Mouse (Mus musculus) MEL (cell line): ENCODE data around the gene Esrp2. TPM values are rescaled to one million over a fixed set of nuclear protein-coding genes. Genes with fewer than 3 reads are reported as not detected.

Source experiments
- DNase-seq: peaks from one replicate; pipeline ENCODE4 v3.0.0; 2011; ENCODE audit warnings: low read depth, low spot score
- H3K27ac ChIP-seq: 2 replicates; pipeline ENCODE4 v1.5.1; 2012; ENCODE audit warnings: low read depth, mild to moderate bottlenecking, control low read depth, low read length, moderate library complexity; ENCODE audit not compliant: control insufficient read depth
- H3K27me3 ChIP-seq, 2 experiments: fragments of 150-350 bp in 1 of 2; sonication (generic) in 1 of 2; 2 replicates each; pipeline ENCODE4 v1.6.1; 2012; ENCODE audit warnings: low read length in 2 of 2, mild to moderate bottlenecking in 2 of 2, improper control_type of control experiment in 1 of 2, moderate library complexity in 1 of 2; ENCODE audit not compliant: insufficient read depth in 2 of 2, control insufficient read depth in 1 of 2
- H3K36me3 ChIP-seq, 2 experiments: 2 replicates each; pipeline ENCODE4 v1.6.1; 2012 to 2014; ENCODE audit warnings: low read length in 2 of 2, improper control_type of control experiment in 1 of 2, inconsistent platforms in 1 of 2, mild to moderate bottlenecking in 1 of 2; ENCODE audit not compliant: insufficient read depth in 2 of 2, control insufficient read depth in 1 of 2
- H3K4me1 ChIP-seq, 2 experiments: fragments of 150-350 bp in 1 of 2; sonication (generic) in 1 of 2; 2 replicates each; pipeline ENCODE4 v1.6.1; 2012; ENCODE audit warnings: low read length in 2 of 2, improper control_type of control experiment in 1 of 2, mild to moderate bottlenecking in 1 of 2; ENCODE audit not compliant: insufficient read depth in 2 of 2, control insufficient read depth in 1 of 2
- H3K4me3 ChIP-seq, 2 experiments: fragments of 150-350 bp in 1 of 2; sonication (generic) in 1 of 2; 2 replicates each; pipeline ENCODE4 v1.5.1; 2012; ENCODE audit warnings: low read depth in 2 of 2, low read length in 2 of 2, mild to moderate bottlenecking in 2 of 2, moderate library complexity in 2 of 2, control low read depth in 1 of 2, improper control_type of control experiment in 1 of 2; ENCODE audit not compliant: control insufficient read depth in 1 of 2, insufficient read depth in 1 of 2
- H3K79me2 ChIP-seq: 2 replicates; pipeline ENCODE4 v1.6.1; 2012; ENCODE audit warnings: mild to moderate bottlenecking, low read length, moderate library complexity; ENCODE audit not compliant: control insufficient read depth, poor library complexity, insufficient read depth
- H3K9ac ChIP-seq: 2 replicates; pipeline ENCODE4 v1.6.1; 2012; ENCODE audit warnings: low read depth, mild to moderate bottlenecking, control low read depth, low read length, moderate library complexity; ENCODE audit not compliant: control insufficient read depth, poor library complexity, severe bottlenecking
- H3K9me3 ChIP-seq: fragments of 150-350 bp; sonication (generic); replicated peaks from 2 replicates; pipeline ENCODE4 v1.6.1; 2012; ENCODE audit warnings: mild to moderate bottlenecking, low read length, improper control_type of control experiment, moderate library complexity; ENCODE audit not compliant: insufficient read depth
- E2F4 ChIP-seq: IDR thresholded peaks from 2 replicates; pipeline ENCODE4 v1.6.1; 2011; ENCODE audit warnings: low read depth, low read length, improper control_type of control experiment, borderline replicate concordance
- ELF1 ChIP-seq: IDR thresholded peaks from 2 replicates; pipeline ENCODE4 v1.6.1; 2014; ENCODE audit warnings: low read depth, mild to moderate bottlenecking, inconsistent platforms, low read length, improper control_type of control experiment, moderate library complexity
- EP300 ChIP-seq, 2 experiments: IDR thresholded peaks; 2 replicates each; pipeline ENCODE4 v1.6.1; 2011; ENCODE audit warnings: improper control_type of control experiment in 2 of 2, low read length in 2 of 2, low read depth in 1 of 2, mild to moderate bottlenecking in 1 of 2
- GABPA ChIP-seq: IDR thresholded peaks from 2 replicates; pipeline ENCODE4 v1.6.1; 2012; ENCODE audit warnings: low read depth, mild to moderate bottlenecking, inconsistent platforms, low read length, improper control_type of control experiment, moderate library complexity
- GATA1 ChIP-seq: IDR thresholded peaks from 2 replicates; pipeline ENCODE4 v1.6.1; 2011; ENCODE audit warnings: low read depth, low read length, improper control_type of control experiment
- HCFC1 ChIP-seq: IDR thresholded peaks from 2 replicates; pipeline ENCODE4 v1.6.1; 2012; ENCODE audit warnings: low read depth, mild to moderate bottlenecking, inconsistent platforms, low read length, improper control_type of control experiment, moderate library complexity
- JUND ChIP-seq: IDR thresholded peaks from 2 replicates; pipeline ENCODE4 v1.6.1; 2011; ENCODE audit warnings: low read depth, mild to moderate bottlenecking, improper control_type of control experiment, low read length
- KAT2A ChIP-seq: conservative IDR thresholded peaks from 2 replicates; pipeline ENCODE4 v1.6.1; 2012; ENCODE audit warnings: low read depth, low read length, improper control_type of control experiment, inconsistent platforms
- MAFK ChIP-seq: IDR thresholded peaks from 2 replicates; pipeline ENCODE4 v1.6.1; 2011; ENCODE audit warnings: low read depth, mild to moderate bottlenecking, low read length, improper control_type of control experiment, borderline replicate concordance
- MAX ChIP-seq: IDR thresholded peaks from 2 replicates; pipeline ENCODE4 v1.6.1; 2011; ENCODE audit warnings: low read length, improper control_type of control experiment
- MEF2A ChIP-seq: IDR thresholded peaks from 2 replicates; pipeline ENCODE4 v1.6.1; 2014; ENCODE audit warnings: low read depth, mild to moderate bottlenecking, inconsistent platforms, low read length, improper control_type of control experiment; ENCODE audit not compliant: poor library complexity, insufficient replicate concordance, severe bottlenecking; ENCODE audit errors: extremely low read depth
- MXI1 ChIP-seq: IDR thresholded peaks from 2 replicates; pipeline ENCODE4 v1.6.1; 2011; ENCODE audit warnings: mild to moderate bottlenecking, low read depth, low read length, improper control_type of control experiment
- NRF1 ChIP-seq: IDR thresholded peaks from 2 replicates; pipeline ENCODE4 v1.6.1; 2014; ENCODE audit warnings: low read depth, mild to moderate bottlenecking, inconsistent platforms, low read length, improper control_type of control experiment, moderate library complexity; ENCODE audit not compliant: poor library complexity, insufficient read depth, severe bottlenecking
- POLR2A ChIP-seq, 2 experiments: IDR thresholded peaks; 2 replicates each; pipeline ENCODE4 v1.6.1; 2011 to 2012; ENCODE audit warnings: low read length in 2 of 2, mild to moderate bottlenecking in 2 of 2, control low read depth in 1 of 2, improper control_type of control experiment in 1 of 2, low read depth in 1 of 2, moderate library complexity in 1 of 2; ENCODE audit not compliant: control insufficient read depth in 1 of 2, insufficient read depth in 1 of 2, poor library complexity in 1 of 2
- POLR2AphosphoS2 ChIP-seq: IDR thresholded peaks from 2 replicates; pipeline ENCODE4 v1.6.1; 2011; ENCODE audit warnings: low read length, improper control_type of control experiment
- RAD21 ChIP-seq: IDR thresholded peaks from 2 replicates; pipeline ENCODE4 v1.6.1; 2011; ENCODE audit warnings: mild to moderate bottlenecking, low read depth, low read length, improper control_type of control experiment
- RCOR1 ChIP-seq: IDR thresholded peaks from 2 replicates; pipeline ENCODE4 v1.6.1; 2012; ENCODE audit warnings: low read depth, mild to moderate bottlenecking, inconsistent platforms, low read length, improper control_type of control experiment
- TBP ChIP-seq: IDR thresholded peaks from 2 replicates; pipeline ENCODE4 v1.8.0; 2011; ENCODE audit warnings: low read depth, low read length, improper control_type of control experiment
- TCF12 ChIP-seq: IDR thresholded peaks from 2 replicates; pipeline ENCODE4 v1.6.1; 2014; ENCODE audit warnings: low read depth, mild to moderate bottlenecking, inconsistent platforms, low read length, improper control_type of control experiment, moderate library complexity
- UBTF ChIP-seq: IDR thresholded peaks from 2 replicates; pipeline ENCODE4 v1.6.1; 2012; ENCODE audit warnings: low read depth, mild to moderate bottlenecking, inconsistent platforms, low read length, improper control_type of control experiment, moderate library complexity, borderline replicate concordance; ENCODE audit not compliant: insufficient read depth
- USF1 ChIP-seq: IDR thresholded peaks from 2 replicates; pipeline ENCODE4 v1.6.1; 2014; ENCODE audit warnings: low read depth, mild to moderate bottlenecking, inconsistent platforms, low read length, improper control_type of control experiment, moderate library complexity
- ZC3H11A ChIP-seq: IDR thresholded peaks from 2 replicates; pipeline ENCODE4 v1.6.1; 2012; ENCODE audit warnings: low read depth, mild to moderate bottlenecking, inconsistent platforms, low read length, improper control_type of control experiment
- ZNF384 ChIP-seq: IDR thresholded peaks from 2 replicates; pipeline ENCODE4 v1.6.1; 2012; ENCODE audit warnings: low read depth, mild to moderate bottlenecking, inconsistent platforms, low read length, improper control_type of control experiment
- polyA plus RNA-seq, 2 experiments: library from polyadenylated mRNA; stranded (reverse) in 1 of 2; unstranded in 1 of 2; fragments of >175 nt in 1 of 2; fragments of >200 nt in 1 of 2; gene quantifications; 2 replicates each; pipeline versions ENCODE4 v1.2.1 to v1.2.4; 2012; ENCODE audit warnings: low replicate concordance in 2 of 2, low read depth in 1 of 2; ENCODE audit not compliant: insufficient read length in 2 of 2, insufficient read depth in 1 of 2, missing spikeins in 1 of 2
- total RNA-seq: library from RNA; depleted of rRNA; stranded (reverse); fragments of 300-350 nt; gene quantifications from 2 replicates; pipeline ENCODE4 v1.2.3, GENCODE M21; 2012

The Esrp2 gene
- total and polyA plus RNA-seq, 3 experiments: 2.3 to 4.5 TPM; not detected in 1

DNA sequence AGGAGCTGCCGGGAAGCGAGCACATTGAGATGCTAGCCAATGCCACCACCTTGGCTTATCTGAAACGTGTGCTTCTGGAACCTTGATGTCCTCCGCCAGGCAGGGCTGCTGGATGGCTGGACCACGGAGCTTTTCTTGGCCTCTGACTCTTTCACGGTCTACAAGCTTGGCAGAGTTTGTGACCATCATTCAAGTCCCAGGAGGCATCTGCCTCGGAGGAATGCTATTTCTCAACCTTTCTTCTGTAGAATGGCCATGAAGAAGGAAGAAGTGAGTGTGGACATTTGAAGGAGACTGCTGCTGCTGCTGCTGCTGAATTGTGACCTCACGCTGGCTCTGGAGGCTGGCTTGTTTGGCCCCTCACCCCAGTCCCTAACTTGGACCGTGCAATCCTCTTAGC, 26.5 kb upstream of the Esrp2 start:
- no peak overlapping the region for H3K9ac ChIP-seq
- TF ChIP-seq UBTF: no peak
- no peak for TF ChIP-seq MEF2A
- no peak for TF ChIP-seq NRF1
- no peak for TF ChIP-seq JUND
- TF ChIP-seq RCOR1: no peak
- TF ChIP-seq HCFC1: no peak
- no peak for TF ChIP-seq GATA1
- TF ChIP-seq KAT2A: no peak
- TF ChIP-seq USF1: no peak
- no peak for TF ChIP-seq ELF1
- no peak for TF ChIP-seq POLR2A (IDR thresholded peaks at IDR 0.05; ENCODE audit: control insufficient read depth in 1 of 2, insufficient read depth in 1 of 2, low read depth in 1 of 2, low read length in 2 of 2, poor library complexity in 1 of 2)
- TF ChIP-seq ZC3H11A: no peak
- no peak for TF ChIP-seq POLR2AphosphoS2
- no peak for TF ChIP-seq MAX
- TF ChIP-seq RAD21: no peak
- TF ChIP-seq E2F4: no peak
- TF ChIP-seq TBP: no peak
- no peak for DNase-seq

GRCm38 (mm10) chr8:106159876-106160275, 23.1 kb upstream of the Esrp2 start:
- H3K4me1 ChIP-seq: peaks cover 0 to 10% of the 10 kb centered on the region in 2 experiments; a peak in 2 of 4 replicates
- H3K9me3 ChIP-seq: no peaks in the 10 kb centered on the region
- H3K79me2 ChIP-seq: no peaks in the 10 kb centered on the region
- no peak overlapping the region for H3K4me3 ChIP-seq
- H3K27me3 ChIP-seq: no peaks in the 10 kb centered on the region
- H3K9ac ChIP-seq: no peak overlapping the region
- DNase-seq: no peak
- no peak for TF ChIP-seq RAD21
- no peak for TF ChIP-seq MAX
- TF ChIP-seq GABPA: no peak
- TF ChIP-seq TBP: no peak
- TF ChIP-seq MXI1: no peak
- TF ChIP-seq EP300 (IDR thresholded peaks at IDR 0.05; ENCODE audit: low read depth in 1 of 2, low read length in 2 of 2): no peak
- no peak for TF ChIP-seq ZNF384
- no peak for TF ChIP-seq MAFK
- no peak for TF ChIP-seq TCF12
- no peak for TF ChIP-seq POLR2A (IDR thresholded peaks at IDR 0.05; ENCODE audit: control insufficient read depth in 1 of 2, insufficient read depth in 1 of 2, low read depth in 1 of 2, low read length in 2 of 2, poor library complexity in 1 of 2)
- TF ChIP-seq, all 39 proteins: peak for 0
- Histone ChIP-seq H3K27ac (no peak overlapping the region), H3K36me3 (peaks cover 0 to 10% of the 10 kb centered on the region in 2 experiments; a peak in 2 of 4 replicates)

More for the DNA sequence above, 26.5 kb upstream of the Esrp2 start:
- Histone ChIP-seq H3K79me2 (no peaks in the 10 kb centered on the region; the same call in 1 of the 2 replicates), H3K4me3 (no peak overlapping the region), H3K4me1 (peaks cover 3 to 8% of the 10 kb centered on the region in 2 experiments; a peak in 3 of 4 replicates), H3K27me3 (no peaks in the 10 kb centered on the region), H3K36me3 (peaks cover 0 to 8% of the 10 kb centered on the region in 2 experiments; a peak in 2 of 4 replicates), H3K27ac (no peak overlapping the region), H3K9me3 (no peaks in the 10 kb centered on the region)
